Mouse (Mus musculus): ENCODE results near the gene Ccnd3.

DNA sequence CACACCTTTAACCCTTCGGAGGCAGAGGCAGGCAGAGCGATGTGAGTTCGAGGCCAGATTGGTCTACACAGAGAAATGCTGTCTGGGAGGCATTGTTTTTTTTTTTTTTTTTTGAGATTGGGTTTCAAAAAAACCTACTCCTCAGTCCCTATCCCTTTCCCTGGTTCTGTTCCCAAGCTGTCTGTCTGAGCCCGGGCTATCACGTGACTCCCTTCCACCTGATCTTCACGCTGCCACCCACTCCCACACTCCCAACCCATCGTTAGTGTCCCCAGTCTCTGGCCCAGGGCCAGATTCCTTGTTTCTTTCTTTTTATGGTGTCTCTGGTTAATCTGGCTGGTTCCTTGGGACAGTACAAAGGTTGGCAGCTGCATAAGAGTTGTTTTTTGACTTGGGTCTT is 46.2 kb downstream of the Ccnd3 start:
- TF ChIP-seq EP300 (IDR thresholded peaks at IDR 0.05), result no peak
- TF ChIP-seq CTCF (IDR thresholded peaks at IDR 0.05), result no peak
